Mouse (Mus musculus) adrenal gland, adult (tissue): ENCODE data around the gene Gstp2.

Experiments used
- DNase-seq, 2 experiments: peaks; one replicate each; pipeline ENCODE4 v3.0.0; 2022 to 2023; ENCODE audit warnings: low spot score in 1 of 2; ENCODE audit not compliant: inconsistent age in 2 of 2

Gstp2 gene

GRCm38 (mm10) chr19:3990804-3991203 lies 55.0 kb downstream of the Gstp2 start:
- DNase-seq, result no peak
